Mouse (Mus musculus): Measurements from ENCODE around the gene Cd44.

DNA sequence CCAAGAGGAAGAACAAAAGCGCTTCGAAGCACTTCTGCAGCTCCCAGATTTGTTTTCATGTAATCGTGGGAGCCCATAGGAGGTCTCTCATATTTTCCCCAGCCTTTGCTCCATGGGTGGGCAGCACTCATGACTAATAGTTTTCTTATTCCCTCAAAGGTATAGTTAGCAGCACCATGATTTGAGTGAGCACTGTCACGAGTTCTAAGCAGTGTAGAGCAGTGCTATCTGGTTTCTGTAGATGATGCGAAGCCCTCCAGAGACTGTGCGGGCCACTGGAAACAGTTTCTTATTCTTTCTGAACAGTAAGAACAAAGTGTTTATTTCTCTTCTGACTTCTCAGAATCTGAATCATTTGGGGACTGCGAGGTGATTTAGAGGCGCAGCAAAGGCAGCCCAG lies 80.7 kb downstream of the Cd44 start:
- no peak for TF ChIP-seq CTCF (IDR thresholded peaks at IDR 0.05; ENCODE audit: control insufficient read depth, insufficient read depth, insufficient replicate concordance, low read depth, low read length)
- no peak for TF ChIP-seq POLR2A (IDR thresholded peaks at IDR 0.05; ENCODE audit: control insufficient read depth, low read depth, low read length)
